In the genomic region with DNA sequence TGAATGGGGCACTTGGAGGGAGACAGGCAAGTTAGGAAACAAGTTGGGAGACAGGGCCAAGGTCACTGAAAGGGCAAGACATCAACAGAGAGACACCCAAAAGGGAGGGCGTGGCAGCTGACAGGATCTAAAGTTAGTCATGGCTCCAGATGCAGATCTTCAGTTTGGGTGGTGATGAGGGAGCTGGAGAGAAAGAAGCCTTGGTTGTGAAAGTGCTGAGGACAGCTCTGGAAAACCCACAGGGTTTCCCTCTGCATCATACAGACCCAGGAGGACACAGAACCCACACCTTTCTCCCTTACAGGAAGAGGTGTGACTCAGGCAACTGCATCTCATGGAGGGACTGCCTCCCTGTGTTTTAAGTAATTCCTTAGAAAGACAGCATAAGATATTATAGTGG, we compare ENCODE assay signal across 29 mouse cellular contexts. TPM values are rescaled to one million over a fixed set of nuclear protein-coding genes. Genes with fewer than 3 reads are reported as not detected.
A peak's percentile ranks its signal among the peaks of the same experiment; 100 is the strongest.
DNase-seq lines count a peak whose midpoint lies in the region; TF ChIP-seq lines count a peak whose summit lies in the region.
"Had no signal": no experiment of that assay in that cellular context is flagged by ENCODE, and none has a peak within 500 bp of the region (broad histone marks: within the 10 kb centered on the region; RNA-seq: fewer than 3 reads in every experiment).

No protein-coding gene starts in this region.

- no peaks in the 10 kb centered on the region for H3K79me3 ChIP-seq in C2C12 (ENCODE audit: low read depth)

- H3K36me3 ChIP-seq in C2C12 (ENCODE audit: control insufficient read depth, insufficient read depth): no peaks in the 10 kb centered on the region
- H3K36me3 ChIP-seq: embryonic facial prominence, embryonic 10.5 days; embryonic facial prominence, embryonic 13.5 days; forebrain, embryonic 12.5 days; forebrain, embryonic 15.5 days; heart, embryonic 15.5 days; hindbrain, embryonic 10.5 days; hindbrain, embryonic 13.5 days had no signal

- no peak overlapping the region for H3K4me3 ChIP-seq in C2C12 (ENCODE audit: insufficient read depth, poor library complexity, severe bottlenecking)
- no peak overlapping the region for H3K4me3 ChIP-seq in olfactory bulb, adult 2 months (ENCODE audit: insufficient read depth, low read depth, low read length)
- H3K4me3 ChIP-seq: embryonic facial prominence, embryonic 10.5 days; embryonic facial prominence, embryonic 13.5 days; erythroblast, embryonic 14.5 days; forebrain, embryonic 12.5 days; forebrain, embryonic 15.5 days; heart, adult 2 months; heart, embryonic 15.5 days; hindbrain, embryonic 10.5 days; hindbrain, embryonic 13.5 days had no signal

- H3K27me3 ChIP-seq in C2C12 (ENCODE audit: control insufficient read depth, insufficient read depth, insufficient read length): no peaks in the 10 kb centered on the region
- H3K27me3 ChIP-seq: embryonic facial prominence, embryonic 13.5 days; forebrain, embryonic 12.5 days; forebrain, embryonic 15.5 days; heart, embryonic 15.5 days; hindbrain, embryonic 13.5 days; Patski had no signal

- no peaks in the 10 kb centered on the region for H3K79me2 ChIP-seq in C2C12 (ENCODE audit: control insufficient read depth, insufficient read depth)

- DNase-seq in right cerebral cortex, postnatal 25 days: peak; percentile 4
- no peak for DNase-seq in right cerebral cortex, postnatal 10 days (ENCODE audit: low spot score in 2 of 2)
- peak; percentile 65 for DNase-seq in brain, adult 2 months (ENCODE audit: low read depth, low spot score)
- DNase-seq in lung, postnatal 14 days: no peak
- DNase-seq in urinary bladder, postnatal 4 days (ENCODE audit: low spot score in 2 of 2): no peak
- DNase-seq in urinary bladder, postnatal 10 days (ENCODE audit: low spot score): no peak
- DNase-seq: adrenal gland, postnatal 14 days; B cell, adult 2 months; cerebellum, adult 11-12 months; cerebellum, adult 8-10 months; cerebellum, postnatal 10 days; cerebellum, postnatal 36 days; embryo, embryonic 11 days; gastrocnemius, postnatal 10 days; gastrocnemius, postnatal 36 days; heart, adult 2 months; heart, postnatal 10 days; heart, postnatal 36 days had no signal

- 57% methylated on average over 1 of the region's 1 CpGs for WGBS in olfactory bulb, adult 2 months

- no peak for TF ChIP-seq CTCF in C2C12 (IDR thresholded peaks at IDR 0.05; ENCODE audit: control insufficient read depth, insufficient read depth, insufficient read length)
- no peak for TF ChIP-seq CTCF in olfactory bulb, adult 2 months (IDR thresholded peaks at IDR 0.05; ENCODE audit: insufficient read depth, low read depth, low read length)

- peaks cover 52% of the 10 kb centered on the region for H3K4me1 ChIP-seq in olfactory bulb, adult 2 months (ENCODE audit: control insufficient read depth, insufficient read depth, low read length)

- no peak for TF ChIP-seq POLR2A in olfactory bulb, adult 2 months (IDR thresholded peaks at IDR 0.05; ENCODE audit: insufficient read depth, low read depth, low read length)

- peak overlapping the region; percentile 92 for H3K27ac ChIP-seq in olfactory bulb, adult 2 months (ENCODE audit: insufficient read depth, low read depth, low read length)
- H3K27ac ChIP-seq: embryonic facial prominence, embryonic 10.5 days; embryonic facial prominence, embryonic 13.5 days; forebrain, embryonic 12.5 days; forebrain, embryonic 15.5 days; heart, adult 2 months; heart, embryonic 15.5 days; hindbrain, embryonic 10.5 days; hindbrain, embryonic 13.5 days had no signal

- no peak overlapping the region for H3ac ChIP-seq in C2C12 (ENCODE audit: control insufficient read depth, insufficient read length, low read depth)

TF ChIP-seq in C2C12, 6 proteins besides CTCF, POLR2A, EP300 and RAD21:
- TF ChIP-seq CEBPB (IDR thresholded peaks at IDR 0.05; ENCODE audit: low read depth): peak; percentile 26
- TF ChIP-seq FOSL1 (IDR thresholded peaks at IDR 0.05; ENCODE audit: insufficient read depth, low read length, poor library complexity, severe bottlenecking): no peak
- peak; percentile 3 for TF ChIP-seq MYOD1 (IDR thresholded peaks at IDR 0.05; ENCODE audit: control insufficient read depth, insufficient read length, low read depth)
- no peak for TF ChIP-seq USF1 (IDR thresholded peaks at IDR 0.05; ENCODE audit: low read depth)
- no peak for TF ChIP-seq MYOG (IDR thresholded peaks at IDR 0.05; ENCODE audit: control insufficient read depth, extremely low read depth, insufficient read length)
- TF ChIP-seq MAX (IDR thresholded peaks at IDR 0.05): peak; percentile 45
TF ChIP-seq in C2C12: peak in this region for 3.

RNA-seq across cellular contexts. Expression of gene Cdk5r1, which starts 19.8 kb away (rescaled TPM):
- 4.7 TPM for polyA plus RNA-seq in C2C12 (2012; fragmentation: generic; extraction: Trizol)
- 97.4 and 147 TPM in 2 replicates for polyA plus RNA-seq in olfactory bulb, adult 2 months (2012; ENCODE audit: insufficient read depth, insufficient read length, low replicate concordance, missing spikeins)

Comparison
In these comparisons a context has a peak if more than half of its experiments do, and no peak if none do; other contexts are left out.
1. DNase-seq: peak in right cerebral cortex, postnatal 25 days (single experiment) and brain, adult 2 months (single experiment); none in right cerebral cortex, postnatal 10 days (0 of 2), lung, postnatal 14 days (single experiment), urinary bladder, postnatal 4 days (0 of 2) and urinary bladder, postnatal 10 days (single experiment).
2. RNA of gene Cdk5r1, which starts 19.8 kb away (polyA plus RNA-seq): 97.4 to 147 TPM in olfactory bulb, adult 2 months; 4.7 TPM in C2C12 (single experiment); every median in the first group is over 10 times any median in the second.